Mouse (Mus musculus): ENCODE data around the gene Tsnax.

DNA sequence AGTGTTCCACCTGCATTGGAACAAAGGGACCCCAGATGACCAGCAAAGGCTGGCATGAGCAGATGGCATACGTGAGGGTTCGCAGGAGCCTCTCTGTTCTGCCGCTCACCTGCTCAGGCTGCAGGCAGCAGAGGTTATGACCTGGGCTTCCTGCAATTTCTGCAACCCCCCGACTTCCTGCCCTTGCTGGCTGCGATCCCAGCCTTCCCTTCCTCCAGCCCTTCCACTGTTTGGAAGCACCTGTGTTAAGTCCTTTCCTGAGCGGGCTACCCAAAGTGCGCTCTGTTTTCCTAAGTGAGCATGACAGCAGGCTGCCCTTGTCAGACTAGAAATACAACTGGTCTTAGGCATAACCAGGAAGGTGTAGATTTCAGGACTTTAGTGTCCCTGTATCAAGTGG, 24.3 kb downstream of the Tsnax start:
- no peak for TF ChIP-seq GATA1 (IDR thresholded peaks at IDR 0.05; ENCODE audit: borderline replicate concordance, low read length)
- no peak for TF ChIP-seq FLI1 (IDR thresholded peaks at IDR 0.05; ENCODE audit: low read length)
